Mouse (Mus musculus): ENCODE measurements around the gene Hint1.
"Not testable (repeated sequence)": the region's sequence is repeated elsewhere in the genome, so short reads cannot be mapped to it uniquely, and the experiment has no call there.

The Hint1 gene

GRCm38 (mm10) chr11:54896646-54897045, 30.5 kb downstream of the Hint1 start:
- DNase-seq (ENCODE audit: low spot score): not testable (repeated sequence)

- DNase-seq (ENCODE audit: low spot score): peak; percentile 92
These were observed 31.3 kb downstream of the Hint1 start for GRCm38 (mm10) chr11:54897470-54897869.

- peak; percentile 73 for DNase-seq (ENCODE audit: low spot score)
These were observed 33.5 kb downstream of the Hint1 start for GRCm38 (mm10) chr11:54899657-54900056.

- DNase-seq (ENCODE audit: low spot score): peak; percentile 92
These were observed 36.4 kb downstream of the Hint1 start, which contains the start of gene Gpx3 for GRCm38 (mm10) chr11:54902333-54903323. Gene Gpx3 (plus strand): TSS chr11:54902453.

GRCm38 (mm10) chr11:54903339-54903738, 37.2 kb downstream of the Hint1 start:
- no peak for DNase-seq (ENCODE audit: low spot score)

GRCm38 (mm10) chr11:54903940-54904706, 37.9 kb downstream of the Hint1 start:
- peak; percentile 73 for DNase-seq (ENCODE audit: low spot score)

GRCm38 (mm10) chr11:54905086-54905485, 38.9 kb downstream of the Hint1 start:
- DNase-seq (ENCODE audit: low spot score): no peak

- peak; percentile 67 for DNase-seq (ENCODE audit: low spot score)
These were observed 39.7 kb downstream of the Hint1 start for GRCm38 (mm10) chr11:54905931-54906330.

GRCm38 (mm10) chr11:54906466-54906865, 40.3 kb downstream of the Hint1 start:
- no peak for DNase-seq (ENCODE audit: low spot score)

GRCm38 (mm10) chr11:54907259-54907658, 41.1 kb downstream of the Hint1 start:
- no peak for DNase-seq (ENCODE audit: low spot score)

GRCm38 (mm10) chr11:54909273-54909672, 43.1 kb downstream of the Hint1 start:
- no peak for DNase-seq (ENCODE audit: low spot score)

GRCm38 (mm10) chr11:54910081-54910665, 44.0 kb downstream of the Hint1 start:
- DNase-seq (ENCODE audit: low spot score): no peak

GRCm38 (mm10) chr11:54911201-54911600, 45.0 kb downstream of the Hint1 start:
- no peak for DNase-seq (ENCODE audit: low spot score)

- no peak for DNase-seq (ENCODE audit: low spot score)
These were observed 45.7 kb downstream of the Hint1 start for GRCm38 (mm10) chr11:54911671-54912502.

- DNase-seq (ENCODE audit: low spot score): no peak
These were observed 46.5 kb downstream of the Hint1 start for GRCm38 (mm10) chr11:54912503-54913316.

GRCm38 (mm10) chr11:54913841-54914240, 47.7 kb downstream of the Hint1 start:
- no peak for DNase-seq (ENCODE audit: low spot score)

- no peak for DNase-seq (ENCODE audit: low spot score)
These were observed 51.3 kb downstream of the Hint1 start for GRCm38 (mm10) chr11:54917461-54917860.

GRCm38 (mm10) chr11:54918273-54918672, 52.1 kb downstream of the Hint1 start:
- DNase-seq (ENCODE audit: low spot score): no peak
